Mouse (Mus musculus) G1E (cell line): ENCODE measurements around the gene Spa17. TPM values are rescaled to one million over a fixed set of nuclear protein-coding genes. Genes with fewer than 3 reads are reported as not detected.

Source experiments
- ATAC-seq: 2 replicates; pipeline ENCODE4 v1.8.0; 2016; ENCODE audit warnings: mild to moderate bottlenecking; ENCODE audit not compliant: insufficient number of reproducible peaks, poor library complexity, low FRiP score, severe bottlenecking; ENCODE audit errors: extremely low read depth
- DNase-seq: peaks from one replicate; pipeline ENCODE4 v3.0.0; 2012; ENCODE audit warnings: low spot score
- H3K27me3 ChIP-seq: 2 replicates; pipeline ENCODE4 v1.6.1; 2012; ENCODE audit warnings: mild to moderate bottlenecking, low read length, inconsistent platforms; ENCODE audit not compliant: insufficient read depth
- H3K36me3 ChIP-seq: replicated peaks from 2 replicates; pipeline ENCODE3; 2012; ENCODE audit warnings: mild to moderate bottlenecking, inconsistent platforms
- H3K4me1 ChIP-seq: 2 replicates; pipeline ENCODE4 v1.6.1; 2012; ENCODE audit warnings: low read depth, low read length, inconsistent platforms, mixed read lengths; ENCODE audit not compliant: insufficient read depth
- H3K4me3 ChIP-seq: 2 replicates; pipeline ENCODE4 v1.5.1; 2012; ENCODE audit warnings: low read depth, mild to moderate bottlenecking, inconsistent platforms, low read length, moderate library complexity, mixed read lengths
- H3K9me3 ChIP-seq: replicated peaks from 2 replicates; pipeline ENCODE4 v1.6.1; 2012; ENCODE audit warnings: inconsistent platforms
- CTCF ChIP-seq: IDR thresholded peaks from 2 replicates; pipeline ENCODE4 v1.5.1; 2012; ENCODE audit warnings: low read depth, low read length, inconsistent platforms, mixed read lengths
- GATA1 ChIP-seq: IDR thresholded peaks from 2 replicates; pipeline ENCODE4 v1.6.1; 2012; ENCODE audit warnings: borderline replicate concordance, low read length, inconsistent platforms, mixed read lengths
- GATA2 ChIP-seq: IDR thresholded peaks from 2 replicates; pipeline ENCODE4 v1.6.1; 2012; ENCODE audit warnings: low read depth, low read length, inconsistent platforms, borderline replicate concordance
- POLR2AphosphoS5 ChIP-seq: IDR thresholded peaks from 2 replicates; pipeline ENCODE4 v1.6.1; 2012; ENCODE audit warnings: low read depth, low read length, inconsistent platforms; ENCODE audit not compliant: insufficient replicate concordance
- TAL1 ChIP-seq: conservative IDR thresholded peaks from 2 replicates; pipeline ENCODE4 v1.6.1; 2012; ENCODE audit warnings: low read depth, low read length, inconsistent platforms, mixed read lengths
- polyA plus RNA-seq: library from polyadenylated mRNA; stranded (reverse); fragments of >175 nt; gene quantifications from 2 replicates; pipeline ENCODE4 v1.2.3, GENCODE M21; 2012
- total RNA-seq, 2 experiments: library from RNA; stranded (forward) in 1 of 2; stranded (reverse) in 1 of 2; fragments of 200-1000 nt in 1 of 2; fragments of >200 nt in 1 of 2; fragmentation: Nextera tagmentation in 1 of 2; gene quantifications; 2 replicates each; pipeline ENCODE4 v1.2.3; 2014 to 2017

Spa17 gene
- total and polyA plus RNA-seq, 3 experiments: 1.8 to 21.1 (median 13.0) TPM

- no peaks in the 10 kb centered on the region for H3K9me3 ChIP-seq
- H3K4me1 ChIP-seq: peaks cover 51% of the 10 kb centered on the region
- no peak for TF ChIP-seq GATA1
- no peak for TF ChIP-seq GATA2
- no peak for TF ChIP-seq CTCF
- no peak for TF ChIP-seq POLR2AphosphoS5
- no peak for TF ChIP-seq TAL1
- no peak for ATAC-seq
- H3K4me3 ChIP-seq: no peak overlapping the region; the same call in 1 of the 2 replicates
- H3K36me3 ChIP-seq: peaks cover 3% of the 10 kb centered on the region
- no peaks in the 10 kb centered on the region for H3K27me3 ChIP-seq
- DNase-seq: no peak
Observed at GRCm38 (mm10) chr9:37576436-37576930, 37.0 kb downstream of the Spa17 start.

DNA sequence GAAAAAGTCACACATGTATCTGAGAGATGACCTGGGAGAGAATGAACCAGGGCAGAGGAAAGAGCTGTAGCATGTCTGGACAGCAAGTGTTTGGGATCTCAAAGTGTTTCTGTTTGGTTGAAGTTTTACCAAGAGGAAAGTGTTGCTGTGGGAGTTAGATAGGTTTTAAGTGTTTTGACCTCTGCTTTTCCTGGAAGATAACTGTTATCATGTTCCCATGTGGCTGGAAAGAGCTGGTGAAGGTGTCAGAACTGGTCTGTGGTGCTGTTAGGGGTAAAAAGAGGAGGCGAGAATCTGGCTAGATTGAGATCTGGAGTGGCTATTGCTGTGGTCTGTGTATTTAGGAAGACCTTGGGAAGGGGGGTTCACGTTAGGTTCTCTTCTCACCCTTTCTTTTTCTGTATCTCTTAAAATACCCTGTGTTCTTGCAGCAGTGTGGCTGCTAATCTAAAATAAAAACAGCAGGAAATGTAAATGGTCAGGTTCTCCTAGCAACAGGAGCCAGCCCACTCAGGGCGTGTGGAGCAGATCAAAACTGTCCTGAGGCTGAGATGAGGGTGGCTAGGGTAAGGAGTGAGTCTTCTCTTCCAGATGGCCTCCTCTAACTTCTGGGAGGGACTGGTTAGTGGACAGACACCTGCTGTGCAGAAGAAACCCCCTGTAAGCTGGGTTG lies 41.2 kb downstream of the Spa17 start:
- peak; percentile 30 for ATAC-seq
- peaks cover 3% of the 10 kb centered on the region for H3K36me3 ChIP-seq
- H3K4me1 ChIP-seq: peaks cover 90% of the 10 kb centered on the region

DNA sequence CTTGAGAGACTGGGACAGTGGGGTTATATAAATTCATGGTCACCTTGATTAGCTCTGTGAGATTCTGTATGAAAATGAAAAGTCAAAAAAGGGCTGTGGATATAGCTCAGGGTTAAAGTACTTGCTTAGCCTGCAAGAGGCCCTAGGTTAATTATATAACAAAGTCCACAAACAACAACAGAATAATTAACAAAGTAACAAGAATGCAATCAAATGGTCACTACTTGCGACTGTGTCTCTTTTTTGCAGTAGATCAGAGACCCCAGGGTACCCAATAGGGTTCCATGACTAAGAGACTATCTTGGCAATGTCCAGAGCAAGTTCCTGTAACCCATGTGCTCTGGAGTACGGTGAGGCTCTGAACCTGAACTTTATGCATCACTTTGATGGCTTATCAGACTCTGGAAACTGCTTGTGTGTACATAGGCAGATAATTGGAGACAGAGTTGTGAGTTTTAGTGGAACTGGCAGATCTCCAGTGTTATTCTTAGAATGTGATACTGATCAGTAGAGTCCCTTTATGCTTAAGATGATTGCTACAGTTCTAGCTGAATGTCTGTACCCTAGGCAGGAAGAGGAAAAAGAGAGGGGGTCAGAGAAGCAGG lies 44.2 kb downstream of the Spa17 start:
- no peak for DNase-seq
- no peaks in the 10 kb centered on the region for H3K27me3 ChIP-seq
- H3K4me3 ChIP-seq: no peak overlapping the region; the same call in 1 of the 2 replicates
- no peaks in the 10 kb centered on the region for H3K36me3 ChIP-seq
- H3K9me3 ChIP-seq: no peaks in the 10 kb centered on the region
- peak; percentile 40 for ATAC-seq
- peaks cover 98% of the 10 kb centered on the region for H3K4me1 ChIP-seq
- TF ChIP-seq CTCF: no peak
- no peak for TF ChIP-seq POLR2AphosphoS5
- no peak for TF ChIP-seq GATA2
- TF ChIP-seq GATA1: no peak

More for the DNA sequence above, 41.2 kb downstream of the Spa17 start:
- DNase-seq: no peak
- no peaks in the 10 kb centered on the region for H3K27me3 ChIP-seq
- H3K4me3 ChIP-seq: peak overlapping the region; percentile 5; the same call in 1 of the 2 replicates
- no peak for TF ChIP-seq CTCF
- TF ChIP-seq GATA2: no peak
- TF ChIP-seq GATA1: no peak
- peak; percentile 59 for TF ChIP-seq TAL1
- no peaks in the 10 kb centered on the region for H3K9me3 ChIP-seq

DNA sequence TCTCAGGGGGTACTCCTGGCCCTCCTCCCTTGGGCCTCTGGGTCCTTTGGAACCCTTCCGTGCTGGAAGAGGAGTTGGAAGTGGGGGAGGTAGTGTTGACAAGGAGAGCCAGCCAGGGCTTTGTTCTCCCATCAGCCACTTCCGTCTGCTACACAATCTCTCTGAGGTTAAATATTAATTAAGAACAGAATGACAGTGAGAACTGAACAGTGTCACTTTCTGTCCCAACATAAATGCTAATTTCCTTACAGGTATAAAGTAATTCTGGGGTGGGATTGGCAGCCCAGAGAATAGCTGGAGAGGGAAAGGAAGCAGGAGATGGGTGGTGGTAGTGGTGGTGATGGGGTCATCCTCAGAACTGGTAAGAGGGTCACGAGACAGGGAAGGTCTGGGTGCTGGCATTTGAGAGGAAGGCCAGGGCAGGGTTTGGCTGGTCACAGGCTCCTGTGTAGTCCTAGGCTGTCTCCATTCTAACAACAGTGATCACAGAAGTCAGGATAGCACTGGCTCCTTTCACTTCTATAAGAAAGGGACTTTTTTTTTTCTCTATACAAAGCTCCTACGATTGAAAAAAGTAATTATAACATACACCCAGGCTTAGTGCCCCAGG lies 44.8 kb downstream of the Spa17 start:
- DNase-seq: no peak
- no peak overlapping the region; the same call in 1 of the 2 replicates for H3K4me3 ChIP-seq
- no peaks in the 10 kb centered on the region for H3K27me3 ChIP-seq
- peaks cover 99% of the 10 kb centered on the region for H3K4me1 ChIP-seq
- no peak for TF ChIP-seq POLR2AphosphoS5
- no peak for TF ChIP-seq GATA1
- TF ChIP-seq TAL1: no peak
- no peak for TF ChIP-seq CTCF
- no peak for TF ChIP-seq GATA2
- no peak for ATAC-seq
- no peaks in the 10 kb centered on the region for H3K36me3 ChIP-seq
- no peaks in the 10 kb centered on the region for H3K9me3 ChIP-seq

- no peaks in the 10 kb centered on the region for H3K9me3 ChIP-seq
- peak overlapping the region; percentile 56; the same call in 1 of the 2 replicates for H3K4me3 ChIP-seq
- DNase-seq (no peak), ATAC-seq (no peak)
- TF ChIP-seq CTCF: no peak
- no peak for TF ChIP-seq GATA2
- TF ChIP-seq POLR2AphosphoS5: no peak
- no peak for TF ChIP-seq GATA1
- no peak for TF ChIP-seq TAL1
- no peaks in the 10 kb centered on the region for H3K36me3 ChIP-seq
- peaks cover 98% of the 10 kb centered on the region for H3K4me1 ChIP-seq
- H3K27me3 ChIP-seq: no peaks in the 10 kb centered on the region
Observed at GRCm38 (mm10) chr9:37567892-37568604, 45.5 kb downstream of the Spa17 start.

DNA sequence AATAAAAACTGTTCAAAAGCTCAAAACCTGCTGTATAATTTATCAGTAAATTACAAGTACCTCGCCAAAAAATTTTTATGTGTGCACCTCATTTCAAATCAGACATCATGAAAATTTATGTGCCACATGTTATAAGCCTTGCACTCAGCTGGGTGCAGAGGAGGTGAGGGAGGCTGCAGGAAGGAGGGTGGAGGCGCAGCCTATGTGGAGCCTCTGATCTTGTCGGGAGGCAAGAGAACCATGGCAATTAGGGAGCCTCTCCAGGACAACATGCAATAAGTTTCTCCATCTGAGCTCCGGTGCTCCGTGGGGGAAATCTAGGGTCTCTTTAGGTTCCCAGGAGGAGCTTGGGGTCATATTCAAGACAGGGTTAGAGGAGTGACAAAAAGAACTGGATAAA lies 46.1 kb downstream of the Spa17 start:
- Histone ChIP-seq H3K27me3 (no peaks in the 10 kb centered on the region), H3K9me3 (no peaks in the 10 kb centered on the region), H3K36me3 (no peaks in the 10 kb centered on the region), H3K4me3 (peak overlapping the region; percentile 10; the same call in 1 of the 2 replicates), H3K4me1 (peaks cover 97% of the 10 kb centered on the region)
- peak; percentile 35; the same call in 1 of the 2 replicates for ATAC-seq
- TF ChIP-seq CTCF (no peak), POLR2AphosphoS5 (no peak), GATA2 (no peak), GATA1 (no peak), TAL1 (no peak)
- DNase-seq: no peak
